Mouse (Mus musculus): ENCODE data around the gene Cdt1. TPM values are rescaled to one million over a fixed set of nuclear protein-coding genes. Genes with fewer than 3 reads are reported as not detected.
"Not testable (repeated sequence)": the region's sequence is repeated elsewhere in the genome, so short reads cannot be mapped to it uniquely, and the experiment has no call there.

Gene Cdt1
- polyA plus RNA-seq, 1 experiment from 2014 or later, result 11.1 TPM

DNA sequence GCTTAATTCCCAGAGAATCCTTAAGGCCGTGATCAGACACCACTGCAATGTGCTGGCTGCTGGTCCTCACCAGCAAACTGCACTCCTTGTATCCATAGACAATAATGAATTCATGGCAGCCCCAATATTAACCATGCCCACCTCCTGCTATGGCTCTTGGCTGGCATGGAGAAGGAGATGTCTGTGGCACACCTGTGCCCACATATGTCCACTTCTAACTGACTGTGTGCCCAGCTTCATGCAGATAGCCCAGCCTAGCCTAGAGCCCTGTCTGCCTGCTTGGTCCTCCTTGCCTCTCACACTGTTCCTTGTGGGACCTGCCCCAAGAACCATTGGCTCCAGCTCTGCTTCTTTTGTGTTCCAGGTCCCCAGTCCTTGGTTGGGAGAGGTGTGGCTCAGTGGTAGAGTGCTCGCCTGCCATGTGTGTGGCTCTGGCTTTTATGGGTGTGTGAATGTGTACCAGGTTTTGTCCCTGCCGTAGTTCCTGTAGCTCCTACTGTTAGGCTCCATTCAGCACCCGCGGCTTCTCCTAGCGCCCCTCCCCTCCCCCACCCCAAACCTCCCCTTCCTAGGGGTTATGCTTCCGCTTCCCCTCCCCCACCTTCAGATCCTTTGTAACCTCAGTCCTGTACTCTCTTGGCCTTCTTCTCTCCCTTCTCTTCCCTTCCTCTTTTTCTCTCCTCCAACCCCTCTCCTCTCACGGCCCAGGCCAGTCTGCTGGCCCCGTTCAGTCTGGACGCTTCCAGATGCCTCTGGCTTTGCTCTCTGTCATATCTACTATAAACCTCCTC is 10.4 kb upstream of the Cdt1 start:
- WGBS (ENCODE audit: missing documents), result 28% methylated on average over 6 of the region's 10 CpGs
- H3K27ac ChIP-seq, result peak overlapping the region; percentile 99
- no peaks in the 10 kb centered on the region for H3K36me3 ChIP-seq (ENCODE audit: inconsistent target)
- H3K4me3 ChIP-seq (ENCODE audit: inconsistent target), result peak overlapping the region; percentile 48
- no peaks in the 10 kb centered on the region for H3K79me2 ChIP-seq (ENCODE audit: inconsistent target)

- Histone ChIP-seq H3K36me3 (ENCODE audit: inconsistent target) (no peaks in the 10 kb centered on the region), H3K4me3 (ENCODE audit: inconsistent target) (no peak overlapping the region), H3K79me2 (ENCODE audit: inconsistent target) (no peaks in the 10 kb centered on the region), H3K27ac (peak overlapping the region; percentile 99)
- WGBS (ENCODE audit: missing documents), result 71% methylated on average over 7 of the region's 12 CpGs
Measured at GRCm38 (mm10) chr8:122558671-122559349, 9.0 kb upstream of the Cdt1 start.

- peaks cover 12% of the 10 kb centered on the region for H3K79me2 ChIP-seq (ENCODE audit: inconsistent target)
- no peaks in the 10 kb centered on the region for H3K36me3 ChIP-seq (ENCODE audit: inconsistent target)
- 19% methylated on average over 5 of the region's 5 CpGs for WGBS (ENCODE audit: missing documents)
- no peak overlapping the region for H3K4me3 ChIP-seq (ENCODE audit: inconsistent target)
- H3K27ac ChIP-seq, result peak overlapping the region; percentile 85
Measured at GRCm38 (mm10) chr8:122561199-122561598, 6.6 kb upstream of the Cdt1 start.

GRCm38 (mm10) chr8:122564363-122565352 is 3.2 kb upstream of the Cdt1 start:
- H3K4me3 ChIP-seq (ENCODE audit: inconsistent target), result peak overlapping the region; percentile 20
- H3K27ac ChIP-seq, result peak overlapping the region; percentile 98
- H3K79me2 ChIP-seq (ENCODE audit: inconsistent target), result peaks cover 28% of the 10 kb centered on the region
- peaks cover 2% of the 10 kb centered on the region; the same call in 1 of the 2 replicates for H3K36me3 ChIP-seq (ENCODE audit: inconsistent target)
- WGBS (ENCODE audit: missing documents), result 22% methylated on average over 25 of the region's 25 CpGs

- Histone ChIP-seq H3K79me2 (ENCODE audit: inconsistent target) (peaks cover 49% of the 10 kb centered on the region), H3K4me3 (ENCODE audit: inconsistent target) (peak overlapping the region; percentile 71), H3K36me3 (ENCODE audit: inconsistent target) (peaks cover 21% of the 10 kb centered on the region), H3K27ac (peak overlapping the region; percentile 98)
- 37% methylated on average over 6 of the region's 6 CpGs for WGBS (ENCODE audit: missing documents)
Measured at GRCm38 (mm10) chr8:122566766-122567165, 1.0 kb upstream of the Cdt1 start.

DNA sequence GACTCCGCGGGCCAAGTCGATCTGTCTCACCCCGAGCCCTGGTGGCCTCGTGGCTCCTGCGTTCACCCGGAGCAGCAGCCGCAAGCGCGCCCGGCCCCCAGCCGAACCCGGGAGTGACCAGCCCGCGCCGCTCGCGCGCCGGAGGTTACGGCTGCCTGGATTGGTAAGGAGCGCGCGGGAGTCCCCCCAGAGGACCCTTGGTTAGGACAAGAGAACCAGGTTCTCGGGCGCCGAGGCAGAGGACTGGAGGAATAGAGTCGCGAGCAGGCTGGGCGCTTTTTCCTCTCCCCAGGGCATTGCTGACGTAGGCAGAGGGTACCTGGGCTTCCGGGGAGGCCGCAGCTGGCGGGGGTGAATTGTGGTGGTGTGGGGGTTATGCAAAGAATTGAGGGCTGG is 292 bp downstream of the Cdt1 start:
- H3K36me3 ChIP-seq (ENCODE audit: inconsistent target), result peaks cover 35% of the 10 kb centered on the region
- H3K4me3 ChIP-seq (ENCODE audit: inconsistent target), result peak overlapping the region; percentile 71
- WGBS (ENCODE audit: missing documents), result under 1% methylated on average over 28 of the region's 34 CpGs
- peak overlapping the region; percentile 98 for H3K27ac ChIP-seq
- H3K79me2 ChIP-seq (ENCODE audit: inconsistent target), result peaks cover 57% of the 10 kb centered on the region

- Histone ChIP-seq H3K79me2 (ENCODE audit: inconsistent target) (peaks cover 57% of the 10 kb centered on the region), H3K27ac (peak overlapping the region; percentile 98), H3K4me3 (ENCODE audit: inconsistent target) (peak overlapping the region; percentile 71), H3K36me3 (ENCODE audit: inconsistent target) (peaks cover 37% of the 10 kb centered on the region)
- WGBS (ENCODE audit: missing documents), result 28% methylated on average over 10 of the region's 10 CpGs
Measured at GRCm38 (mm10) chr8:122568881-122569309, 1.1 kb downstream of the Cdt1 start.

GRCm38 (mm10) chr8:122569329-122569728 is 1.5 kb downstream of the Cdt1 start:
- WGBS (ENCODE audit: missing documents), result 80% methylated on average over 9 of the region's 9 CpGs
- H3K4me3 ChIP-seq (ENCODE audit: inconsistent target), result peak overlapping the region; percentile 71
- peak overlapping the region; percentile 98 for H3K27ac ChIP-seq
- H3K79me2 ChIP-seq (ENCODE audit: inconsistent target), result peaks cover 57% of the 10 kb centered on the region
- peaks cover 37% of the 10 kb centered on the region for H3K36me3 ChIP-seq (ENCODE audit: inconsistent target)

DNA sequence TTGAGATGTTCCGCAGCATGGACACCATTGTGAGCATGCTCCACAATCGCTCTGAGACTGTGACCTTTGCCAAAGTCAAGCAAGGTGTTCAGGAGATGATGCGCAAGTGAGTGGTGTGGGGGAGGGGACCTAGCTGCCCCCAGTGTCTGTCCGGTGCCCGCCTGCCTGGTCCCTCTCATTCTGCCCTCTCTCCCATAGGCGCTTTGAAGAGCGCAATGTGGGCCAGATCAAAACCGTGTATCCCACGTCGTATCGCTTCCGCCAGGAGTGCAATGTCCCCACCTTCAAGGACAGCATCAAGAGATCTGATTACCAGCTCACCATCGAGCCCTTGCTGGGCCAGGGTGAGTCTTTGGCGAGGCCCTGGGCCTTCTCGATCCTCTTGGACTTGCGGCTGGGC is 2.2 kb downstream of the Cdt1 start:
- H3K36me3 ChIP-seq (ENCODE audit: inconsistent target), result peaks cover 37% of the 10 kb centered on the region
- no peak overlapping the region for H3K27ac ChIP-seq
- 98% methylated on average over 16 of the region's 16 CpGs for WGBS (ENCODE audit: missing documents)
- H3K79me2 ChIP-seq (ENCODE audit: inconsistent target), result peaks cover 63% of the 10 kb centered on the region
- H3K4me3 ChIP-seq (ENCODE audit: inconsistent target), result no peak overlapping the region

DNA sequence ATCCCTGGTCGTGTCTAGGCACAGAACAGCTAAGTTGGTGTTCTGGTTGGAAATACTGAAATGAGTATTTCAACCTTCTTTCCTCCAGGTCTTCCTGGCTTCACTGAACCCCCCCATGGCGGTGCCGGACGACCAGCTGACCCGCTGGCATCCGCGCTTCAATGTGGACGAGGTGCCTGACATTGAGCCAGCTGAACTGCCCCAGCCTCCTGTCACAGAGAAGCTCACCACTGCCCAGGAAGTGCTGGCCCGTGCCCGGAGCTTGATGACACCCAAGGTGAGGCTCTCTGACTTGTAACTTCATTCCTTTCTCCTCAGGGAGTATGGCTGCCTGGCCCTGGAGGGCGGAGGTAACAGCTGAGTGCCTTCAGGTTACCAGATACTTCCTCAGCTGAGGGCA is 3.3 kb downstream of the Cdt1 start:
- no peak overlapping the region for H3K4me3 ChIP-seq (ENCODE audit: inconsistent target)
- H3K27ac ChIP-seq, result no peak overlapping the region
- H3K79me2 ChIP-seq (ENCODE audit: inconsistent target), result peaks cover 63% of the 10 kb centered on the region
- 96% methylated on average over 11 of the region's 11 CpGs for WGBS (ENCODE audit: missing documents)
- peaks cover 37% of the 10 kb centered on the region for H3K36me3 ChIP-seq (ENCODE audit: inconsistent target)

DNA sequence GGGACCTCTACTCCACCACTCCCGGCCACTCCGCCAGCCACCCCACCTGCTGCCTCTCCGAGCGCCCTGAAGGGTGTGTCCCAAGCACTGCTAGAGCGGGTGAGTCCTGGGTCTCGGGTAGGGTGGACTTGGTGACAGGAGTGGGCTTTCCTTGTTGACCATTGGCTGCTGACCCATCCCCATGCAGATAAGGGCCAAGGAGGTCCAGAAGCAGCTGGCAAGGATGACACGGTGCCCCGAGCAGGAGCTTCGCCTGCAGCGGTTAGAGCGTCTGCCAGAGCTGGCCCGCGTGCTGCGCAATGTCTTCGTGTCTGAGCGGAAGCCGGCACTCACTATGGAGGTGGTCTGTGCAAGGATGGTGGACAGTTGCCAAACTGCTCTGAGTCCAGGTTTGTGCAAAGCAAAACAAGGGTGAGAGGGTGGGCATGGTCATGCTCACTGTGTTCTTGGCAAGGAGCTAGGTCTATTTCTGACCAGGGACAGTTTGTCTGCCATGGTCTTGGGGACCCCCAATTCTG is 4.0 kb downstream of the Cdt1 start:
- Histone ChIP-seq H3K79me2 (ENCODE audit: inconsistent target) (peaks cover 64% of the 10 kb centered on the region), H3K36me3 (ENCODE audit: inconsistent target) (peaks cover 37% of the 10 kb centered on the region), H3K27ac (no peak overlapping the region), H3K4me3 (ENCODE audit: inconsistent target) (no peak overlapping the region)
- 96% methylated on average over 17 of the region's 17 CpGs for WGBS (ENCODE audit: missing documents)

- Histone ChIP-seq H3K36me3 (ENCODE audit: inconsistent target) (peaks cover 37% of the 10 kb centered on the region), H3K27ac (no peak overlapping the region), H3K79me2 (ENCODE audit: inconsistent target) (peaks cover 64% of the 10 kb centered on the region), H3K4me3 (ENCODE audit: inconsistent target) (no peak overlapping the region)
- WGBS (ENCODE audit: missing documents), result 89% methylated on average over 3 of the region's 3 CpGs
Measured at GRCm38 (mm10) chr8:122572751-122573150, 4.9 kb downstream of the Cdt1 start.

- H3K4me3 ChIP-seq (ENCODE audit: inconsistent target); H3K27ac ChIP-seq: not testable (repeated sequence)
- H3K79me2 ChIP-seq (ENCODE audit: inconsistent target), result peaks cover 64% of the 10 kb centered on the region
- peaks cover 40% of the 10 kb centered on the region for H3K36me3 ChIP-seq (ENCODE audit: inconsistent target)
- 69% methylated on average over 4 of the region's 4 CpGs for WGBS (ENCODE audit: missing documents)
Measured at GRCm38 (mm10) chr8:122573176-122573575, 5.4 kb downstream of the Cdt1 start.

GRCm38 (mm10) chr8:122573577-122573976 is 5.8 kb downstream of the Cdt1 start:
- peaks cover 44% of the 10 kb centered on the region for H3K36me3 ChIP-seq (ENCODE audit: inconsistent target)
- peaks cover 60% of the 10 kb centered on the region for H3K79me2 ChIP-seq (ENCODE audit: inconsistent target)
- 73% methylated on average over 9 of the region's 9 CpGs for WGBS (ENCODE audit: missing documents)
- H3K27ac ChIP-seq, result no peak overlapping the region
- H3K4me3 ChIP-seq (ENCODE audit: inconsistent target), result no peak overlapping the region
